Mouse (Mus musculus) adrenal gland, postnatal 25 days (tissue): ENCODE results near the gene Pdlim4. TPM values are rescaled to one million over a fixed set of nuclear protein-coding genes. Genes with fewer than 3 reads are reported as not detected.
"Not testable (repeated sequence)": the region's sequence is repeated elsewhere in the genome, so short reads cannot be mapped to it uniquely, and the experiment has no call there.

Source experiments
- DNase-seq: peaks from one replicate; pipeline ENCODE4 v3.0.0; 2021; ENCODE audit warnings: mixed read lengths
- total RNA-seq: library from RNA; stranded (reverse); gene quantifications from 2 replicates; pipeline ENCODE4 v1.2.3, GENCODE M21; 2021

Gene Pdlim4
- total RNA-seq, 1 experiment from 2014 or later = 37.9 TPM

DNA sequence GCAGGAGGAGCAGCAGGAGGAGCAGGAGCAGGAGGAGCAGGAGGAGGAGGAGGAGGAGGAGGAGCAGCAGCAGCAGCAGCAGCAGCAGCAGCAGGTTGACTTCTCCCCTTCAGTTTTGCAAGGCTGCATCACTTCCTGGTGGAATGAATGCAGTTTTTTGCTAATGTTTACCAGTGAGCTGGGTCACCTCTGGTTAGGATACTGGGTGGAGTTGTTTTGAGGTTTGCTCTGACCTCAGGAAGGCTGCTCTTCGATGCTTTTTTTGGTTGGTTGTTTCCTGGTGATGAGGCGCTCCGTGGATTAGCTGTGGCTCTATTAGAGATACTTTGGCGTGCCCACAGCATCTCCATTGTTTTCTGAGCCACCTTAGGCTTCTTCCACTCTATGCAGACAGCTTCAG lies 51.2 kb downstream of the Pdlim4 start:
- DNase-seq = no peak

DNA sequence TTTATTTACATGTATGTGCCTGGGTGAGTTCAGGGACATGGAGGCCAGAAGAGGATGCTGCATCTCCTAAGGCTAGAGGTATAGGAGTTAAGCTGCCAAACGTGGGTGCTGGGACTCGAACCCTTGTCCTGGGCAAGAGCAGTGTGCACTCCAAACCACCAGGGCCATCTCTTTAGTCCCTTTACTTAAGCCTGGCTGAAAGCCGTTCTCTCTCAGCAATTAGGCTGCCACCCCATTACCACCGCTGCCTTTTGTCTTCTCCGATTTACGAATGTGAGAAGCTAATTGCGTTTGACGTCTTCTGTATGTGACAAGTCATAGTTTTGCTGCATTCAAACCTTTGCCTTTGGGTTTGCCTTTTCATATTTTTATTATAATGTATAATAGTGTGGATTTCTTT lies 52.8 kb downstream of the Pdlim4 start:
- DNase-seq = no peak

DNA sequence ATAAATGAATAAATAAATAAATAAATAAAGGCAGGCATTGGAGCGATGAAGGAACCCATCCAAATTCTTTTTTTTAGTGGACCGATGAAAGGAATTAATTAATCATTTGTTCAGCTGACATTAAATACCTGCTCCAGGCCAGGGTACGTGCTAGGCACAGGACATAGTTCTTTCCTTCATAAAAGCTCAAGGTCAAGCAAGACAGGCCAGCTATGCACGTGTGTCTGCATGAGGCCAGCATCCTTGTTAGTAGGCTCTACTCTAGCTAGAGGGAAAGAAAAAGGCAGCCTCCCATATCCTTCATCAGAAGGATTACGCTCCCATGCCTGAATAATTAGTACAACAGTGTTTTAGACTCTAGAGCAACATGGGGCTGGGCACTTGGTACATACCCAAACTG lies 55.9 kb downstream of the Pdlim4 start:
- no peak for DNase-seq

DNA sequence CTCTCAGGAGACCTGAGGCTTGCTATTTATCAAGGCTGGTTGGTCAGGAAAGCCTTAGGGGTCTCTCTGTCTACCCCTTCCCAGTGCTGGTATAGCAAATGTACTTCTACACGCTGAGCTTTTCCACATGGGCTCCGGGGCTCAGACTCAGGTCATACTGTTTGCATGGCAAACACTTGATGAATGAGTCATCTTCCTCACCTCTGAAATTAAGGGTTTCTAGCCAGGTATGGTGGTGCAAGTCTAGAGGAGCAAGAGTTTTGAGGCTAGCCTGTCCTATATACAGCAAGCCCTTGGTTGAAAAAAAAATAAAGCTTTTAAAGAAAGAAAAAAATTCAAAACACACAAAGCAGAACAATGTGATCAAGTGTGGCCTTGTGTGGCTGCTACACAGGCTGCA lies 57.6 kb downstream of the Pdlim4 start:
- no peak for DNase-seq

DNA sequence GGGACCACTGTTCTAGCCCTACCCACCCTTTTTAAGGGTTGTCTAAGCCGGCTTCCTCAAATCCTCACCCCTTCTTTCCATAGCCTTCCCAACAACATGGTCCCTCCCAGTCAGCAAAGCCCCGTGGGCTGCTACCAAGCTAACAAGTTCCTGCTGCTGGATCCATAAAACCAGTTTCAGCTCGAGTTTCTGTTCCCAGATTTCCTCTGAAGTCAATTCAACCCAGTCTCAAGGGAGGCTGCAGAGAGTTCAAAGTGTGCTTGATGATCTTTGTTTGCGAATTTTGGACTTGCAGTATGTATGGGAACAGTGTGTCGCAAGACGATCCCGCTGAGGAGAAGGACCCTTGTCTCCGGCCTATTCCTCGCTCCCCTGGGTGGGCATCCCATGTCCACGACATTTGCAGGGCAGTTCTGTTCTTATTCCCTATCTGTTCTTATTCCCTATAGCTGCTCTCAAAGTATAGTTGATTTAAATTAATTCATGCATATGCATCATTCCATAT lies 60.3 kb downstream of the Pdlim4 start:
- no peak for DNase-seq

DNA sequence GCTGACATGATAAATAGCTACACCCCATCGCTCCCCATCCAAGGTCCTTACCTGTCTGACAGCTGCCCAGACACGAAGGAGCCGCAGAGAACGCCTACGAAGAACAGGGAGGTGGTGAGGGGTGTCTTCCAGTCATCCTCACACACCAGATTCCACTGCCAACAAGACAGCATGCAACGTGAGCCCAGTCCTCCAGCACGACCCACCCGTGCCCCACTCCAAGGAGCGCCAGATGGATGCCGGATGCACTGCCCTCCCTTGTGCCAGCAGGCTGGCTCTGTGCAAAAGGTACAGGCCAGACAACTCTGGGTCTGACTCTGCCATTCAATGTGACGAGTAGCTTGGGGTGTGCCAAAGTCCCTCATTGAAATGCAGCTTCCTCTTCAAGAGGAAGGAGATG lies 61.1 kb downstream of the Pdlim4 start:
- DNase-seq = peak; percentile 15

DNA sequence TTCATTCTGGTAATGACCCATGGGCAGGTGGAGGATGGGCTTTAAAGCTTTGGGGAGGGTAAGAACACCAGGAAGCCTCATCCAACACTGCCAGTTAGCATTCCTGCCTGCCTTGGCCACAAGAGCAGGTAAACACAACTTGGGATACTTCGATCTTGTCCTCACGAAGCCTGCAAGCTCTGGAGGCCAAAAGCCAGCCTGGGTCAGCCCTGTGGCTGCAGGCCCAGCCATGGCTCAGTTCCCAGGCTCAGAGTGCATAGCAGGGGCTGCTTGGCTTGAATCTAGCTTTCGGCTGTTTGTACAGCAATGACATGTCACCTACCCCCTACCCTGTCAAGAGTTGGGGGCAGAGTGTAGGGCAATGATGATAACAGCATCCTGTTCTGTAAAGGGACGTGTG lies 61.9 kb downstream of the Pdlim4 start:
- peak; percentile 55 for DNase-seq

DNA sequence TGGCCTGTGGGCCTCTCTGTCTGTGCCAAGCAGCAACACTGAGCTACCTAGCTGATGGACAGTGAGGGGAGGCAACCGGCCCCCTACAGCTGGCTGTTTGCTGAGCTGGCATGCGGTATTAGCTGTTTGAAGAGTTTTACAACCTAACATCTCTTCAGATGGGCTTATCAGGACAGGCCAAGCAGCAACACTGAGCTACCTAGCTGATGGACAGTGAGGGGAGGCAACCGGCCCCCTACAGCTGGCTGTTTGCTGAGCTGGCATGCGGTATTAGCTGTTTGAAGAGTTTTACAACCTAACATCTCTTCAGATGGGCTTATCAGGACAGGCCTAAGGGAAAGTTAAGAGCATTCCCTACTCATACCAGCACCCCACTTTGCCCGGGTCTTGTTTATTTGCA lies 62.5 kb downstream of the Pdlim4 start:
- DNase-seq = not testable (repeated sequence)

Other genes with a start within 250 kb of the Pdlim4 start
- gene Gm12216, start 209.8 kb downstream of the Pdlim4 start, total RNA-seq = 12.0 and 19.8 TPM in 2 replicates
- gene Slc22a5, start 177.4 kb downstream of the Pdlim4 start, total RNA-seq = 29.0 and 39.4 TPM in 2 replicates
- 5.3 and 5.9 TPM in 2 replicates for gene Slc22a21, start 88.7 kb downstream of the Pdlim4 start, total RNA-seq
- gene Slc22a4, start 40.9 kb downstream of the Pdlim4 start, total RNA-seq = 8.0 and 8.5 TPM in 2 replicates
- gene P4ha2, start 31.1 kb upstream of the Pdlim4 start, total RNA-seq = 30.0 and 36.7 TPM in 2 replicates
- not detected in 2 replicates for gene Csf2, start 180.7 kb upstream of the Pdlim4 start, total RNA-seq
- not detected in 2 replicates for gene Il3, start 198.3 kb upstream of the Pdlim4 start, total RNA-seq
- gene Acsl6, start 234.8 kb upstream of the Pdlim4 start, total RNA-seq = 3.0 and 3.9 TPM in 2 replicates